Mouse (Mus musculus) olfactory bulb, adult 2 months (tissue): Measurements from ENCODE around the gene AC131692.1.
"Not testable (repeated sequence)": the region's sequence is repeated elsewhere in the genome, so short reads cannot be mapped to it uniquely, and the experiment has no call there.

ENCODE experiments used
- CTCF ChIP-seq: fragments of 200-500 bp; IDR thresholded peaks from 2 replicates; pipeline ENCODE4 v1.5.1; 2012; ENCODE audit warnings: low read depth, mild to moderate bottlenecking, low read length, moderate library complexity; ENCODE audit not compliant: insufficient read depth
- POLR2A ChIP-seq: fragments of 200-500 bp; IDR thresholded peaks from 2 replicates; pipeline ENCODE4 v1.6.1; 2012; ENCODE audit warnings: mild to moderate bottlenecking, low read depth, low read length, moderate library complexity; ENCODE audit not compliant: insufficient read depth

DNA sequence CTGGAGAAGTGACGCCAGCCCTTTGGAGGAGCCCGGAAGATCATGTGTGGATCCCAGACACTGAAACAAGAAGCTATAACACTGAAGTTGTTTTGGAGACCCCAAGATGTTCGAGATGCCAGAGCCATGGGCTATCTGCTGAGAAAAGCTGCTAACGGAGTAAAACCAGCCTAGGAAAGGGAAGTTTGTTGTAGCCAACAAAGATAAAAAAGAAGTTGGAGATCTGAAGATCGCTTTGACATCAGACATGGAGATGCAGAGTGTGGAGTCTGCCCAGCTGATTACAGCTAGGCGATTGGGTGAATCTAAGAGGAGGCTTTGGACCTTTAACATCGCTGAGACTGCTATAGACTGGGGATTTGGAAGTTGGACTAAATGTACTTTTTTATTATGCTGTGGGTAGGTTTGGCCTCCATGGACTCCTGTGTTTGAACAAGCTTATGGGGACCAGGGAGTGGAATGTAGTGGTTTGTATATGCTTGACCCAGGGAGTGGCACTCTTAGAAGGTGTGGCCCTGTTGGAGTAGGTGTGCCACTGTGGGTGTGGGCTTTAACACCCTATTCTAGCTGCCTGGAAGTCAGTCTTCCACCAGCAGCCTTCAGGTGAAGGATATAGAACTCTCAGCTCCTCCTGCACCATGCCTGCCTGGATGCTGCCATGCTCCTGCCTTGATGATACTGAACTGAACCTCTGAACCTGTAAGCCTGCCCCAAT is 36.4 kb downstream of the AC131692.1 start:
- TF ChIP-seq POLR2A, CTCF: not testable (repeated sequence)
